Mouse (Mus musculus) forebrain, embryonic 13.5 days (tissue): ENCODE measurements at regions not wholly inside any gene's neighbourhood (a gene's known extent, or its start where the extent isn't known, plus 50 kb on each side); places are given as distances from the start of the nearest gene placed in this dataset.
A peak's percentile ranks its signal among the peaks of the same experiment; 100 is the strongest.

Experiments used
- ATAC-seq: fragments of 200-750 bp; cut with Nextera tagmentation; 2 replicates; pipeline ENCODE4 v1.8.0; 2017
- H3K27ac ChIP-seq: fragments of 300-500 bp; sonication (generic); 2 replicates; pipeline ENCODE4 v1.5.1; 2015; ENCODE audit warnings: inconsistent platforms, mild to moderate bottlenecking, moderate library complexity
- H3K27me3 ChIP-seq: fragments of 300-500 bp; sonication (generic); 2 replicates; pipeline ENCODE4 v1.6.1; 2015; ENCODE audit warnings: mild to moderate bottlenecking, inconsistent platforms
- H3K36me3 ChIP-seq: fragments of 300-500 bp; sonication (generic); 2 replicates; pipeline ENCODE4 v1.6.1; 2015; ENCODE audit warnings: mild to moderate bottlenecking, inconsistent platforms; ENCODE audit not compliant: poor library complexity, severe bottlenecking
- H3K4me1 ChIP-seq: fragments of 300-500 bp; sonication (generic); 2 replicates; pipeline ENCODE4 v1.6.1; 2015; ENCODE audit warnings: inconsistent platforms
- H3K4me2 ChIP-seq: fragments of 300-500 bp; sonication (generic); 2 replicates; pipeline ENCODE4 v1.6.1; 2015; ENCODE audit warnings: inconsistent platforms, mild to moderate bottlenecking, moderate library complexity
- H3K4me3 ChIP-seq: fragments of 300-500 bp; sonication (generic); 2 replicates; pipeline ENCODE4 v1.5.1; 2015; ENCODE audit warnings: mild to moderate bottlenecking, inconsistent platforms
- H3K9ac ChIP-seq: fragments of 300-500 bp; sonication (generic); 2 replicates; pipeline ENCODE4 v1.6.1; 2015; ENCODE audit warnings: mild to moderate bottlenecking, inconsistent platforms
- H3K9me3 ChIP-seq: fragments of 300-500 bp; sonication (generic); replicated peaks from 2 replicates; pipeline ENCODE4 v1.6.1; 2016; ENCODE audit warnings: inconsistent platforms
- WGBS: fragments of 180-500 bp; shearing (Covaris S2); methylation state at CpG from one replicate; pipeline ENCODE4 v1.1.7; 2015; 5-methylcytosine and 5-hydroxymethylcytosine counted together

DNA sequence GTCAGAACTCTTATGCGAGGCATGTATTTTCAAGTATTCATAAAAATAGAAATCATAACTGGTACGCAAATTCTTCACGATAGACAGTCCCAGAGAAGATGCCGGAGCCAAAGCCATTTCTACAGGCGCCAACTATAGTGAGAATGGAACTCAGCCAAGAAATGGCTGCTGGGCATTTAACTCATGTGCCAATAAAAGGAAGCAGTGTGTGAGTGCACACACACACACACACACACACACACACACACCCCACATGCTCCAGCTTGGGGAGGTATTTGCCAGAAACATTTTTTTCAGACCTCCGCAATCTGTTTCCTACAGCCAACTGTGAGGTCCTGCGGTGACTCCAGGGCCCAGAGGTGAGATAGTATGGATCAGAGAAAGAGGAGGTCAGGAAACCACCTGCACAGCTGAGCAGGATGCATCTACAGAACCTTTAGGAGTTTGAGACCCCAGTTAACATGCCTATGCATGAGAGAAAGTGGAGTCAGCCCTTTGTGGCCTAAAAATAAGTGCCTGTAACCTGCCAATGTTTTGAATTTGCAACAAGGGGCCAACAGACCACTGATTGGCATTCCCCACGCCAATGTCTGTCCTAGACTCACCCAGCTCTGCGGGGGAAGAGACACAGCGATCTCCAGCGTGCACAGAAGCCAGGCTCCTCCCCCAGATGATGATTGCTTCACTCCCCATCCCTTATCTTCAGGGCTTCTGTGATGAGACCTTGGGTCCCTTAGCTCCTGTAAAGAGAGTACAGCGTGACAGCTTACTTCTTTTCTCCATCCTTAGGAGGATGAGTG lies 262.1 kb upstream of the Sp8 start:
- Histone ChIP-seq H3K36me3 (no peaks in the 10 kb centered on the region), H3K4me3 (no peak overlapping the region), H3K9ac (no peak overlapping the region), H3K27ac (peak overlapping the region; percentile 31), H3K4me2 (no peak overlapping the region), H3K27me3 (no peaks in the 10 kb centered on the region), H3K9me3 (no peaks in the 10 kb centered on the region), H3K4me1 (peaks cover 11% of the 10 kb centered on the region)
- WGBS = 70% methylated on average over 12 of the region's 12 CpGs
- ATAC-seq = peak; percentile 78

DNA sequence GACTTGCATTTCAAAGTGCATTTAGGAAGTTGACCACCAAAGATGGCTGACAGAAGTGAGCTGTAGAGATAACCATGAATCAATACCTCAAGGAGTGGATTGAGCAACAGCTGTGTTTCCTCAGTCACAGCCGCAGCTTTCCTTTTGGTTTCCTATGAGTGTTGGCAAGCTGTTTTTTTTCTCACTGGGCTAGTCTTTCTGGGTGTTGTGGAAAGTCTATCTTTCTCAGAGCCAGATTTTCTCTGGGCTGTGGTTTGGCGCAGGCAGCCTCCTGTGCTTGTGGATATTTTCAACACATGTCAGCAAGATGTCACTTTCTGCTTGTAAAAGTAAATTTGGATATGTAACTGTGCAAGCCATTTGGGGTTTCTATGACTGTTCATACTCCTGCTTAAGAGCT lies 268.6 kb upstream of the Sp4 start:
- no peak for ATAC-seq
- no peak overlapping the region for H3K9ac ChIP-seq
- WGBS = 88% methylated on average over 2 of the region's 2 CpGs
- no peaks in the 10 kb centered on the region for H3K36me3 ChIP-seq
- no peaks in the 10 kb centered on the region for H3K9me3 ChIP-seq
- H3K4me1 ChIP-seq = peaks cover under 1% of the 10 kb centered on the region
- H3K4me3 ChIP-seq = no peak overlapping the region
- H3K27me3 ChIP-seq = no peaks in the 10 kb centered on the region
- no peak overlapping the region for H3K4me2 ChIP-seq
- H3K27ac ChIP-seq = no peak overlapping the region

DNA sequence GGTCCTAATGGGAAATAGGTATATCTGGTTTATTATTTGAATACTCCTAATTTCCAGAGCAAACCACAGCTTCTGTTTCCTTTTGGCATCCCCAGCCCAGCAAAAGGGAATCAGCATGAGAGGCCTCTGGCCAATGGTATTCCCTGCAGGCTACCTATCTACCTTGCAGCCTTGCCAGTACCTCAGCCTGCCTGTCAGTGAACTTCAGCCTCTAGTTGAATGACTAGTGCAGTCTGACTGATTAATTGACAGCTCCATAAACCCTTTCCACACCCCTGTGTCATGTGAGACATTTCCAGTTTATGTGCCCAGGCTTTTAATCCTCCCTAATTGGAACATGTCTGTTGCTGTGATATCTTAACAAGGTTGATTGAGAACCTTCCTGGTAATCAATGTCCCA lies 265.4 kb upstream of the Sp4 start:
- Histone ChIP-seq H3K9me3 (no peaks in the 10 kb centered on the region), H3K4me3 (no peak overlapping the region), H3K4me1 (peaks cover 14% of the 10 kb centered on the region), H3K36me3 (no peaks in the 10 kb centered on the region), H3K4me2 (no peak overlapping the region), H3K27ac (no peak overlapping the region), H3K27me3 (no peaks in the 10 kb centered on the region), H3K9ac (no peak overlapping the region)
- no peak for ATAC-seq

DNA sequence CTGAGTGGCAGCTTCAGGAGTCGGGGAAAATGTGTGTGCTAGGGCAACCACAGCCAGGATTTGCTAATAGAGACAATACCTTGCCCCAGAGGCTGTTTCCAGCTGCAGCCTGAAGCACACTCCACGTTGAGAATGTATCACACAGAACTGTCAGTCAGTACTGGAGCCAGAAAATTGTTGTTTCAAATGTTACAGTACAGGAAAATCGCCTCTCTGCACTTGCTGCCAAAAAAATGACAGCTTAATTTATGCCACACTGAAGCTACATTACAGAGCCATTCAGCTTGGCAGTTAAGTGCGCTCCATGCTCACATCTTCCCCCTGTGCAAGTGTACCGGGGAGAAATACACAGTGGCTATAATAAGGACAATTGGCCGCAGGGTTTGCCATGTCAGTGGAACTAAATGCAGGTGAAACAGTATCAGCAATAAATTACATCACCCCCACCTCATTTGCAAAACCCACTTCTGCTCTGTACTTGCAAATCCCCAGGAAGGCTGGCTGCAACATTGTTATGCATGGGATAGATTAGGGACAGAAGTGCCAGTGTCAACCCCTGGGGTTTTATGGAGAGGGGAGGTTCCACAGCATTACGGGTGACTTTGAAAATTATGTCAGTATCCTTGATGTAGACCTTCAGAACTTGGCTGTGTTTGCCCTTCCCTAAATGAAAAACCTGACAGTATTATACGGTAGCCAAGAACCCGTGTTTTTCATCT lies 263.3 kb upstream of the Sp4 start:
- 23% methylated on average over 9 of the region's 9 CpGs for WGBS
- peak; percentile 88 for ATAC-seq

DNA sequence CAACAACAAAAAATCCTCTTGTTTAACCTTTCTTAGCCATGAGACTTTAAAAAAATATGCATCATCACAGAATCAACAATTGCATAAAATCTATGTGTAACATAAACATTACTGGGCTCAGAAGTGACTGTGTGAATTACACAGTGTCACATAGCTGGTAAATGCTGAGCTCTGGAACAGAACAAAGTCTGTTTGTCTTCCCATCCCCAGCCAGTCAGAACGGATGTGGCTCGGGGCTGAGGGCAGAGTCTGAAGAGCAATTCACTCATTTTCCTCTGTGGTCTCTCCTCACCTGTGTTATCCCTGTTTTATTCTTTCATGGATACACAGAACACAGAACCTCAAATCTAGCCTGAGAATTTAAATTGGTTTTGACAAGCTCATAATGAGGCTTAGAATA lies 261.0 kb upstream of the Sp4 start:
- peaks cover 14% of the 10 kb centered on the region for H3K4me1 ChIP-seq
- H3K36me3 ChIP-seq = no peaks in the 10 kb centered on the region
- WGBS = 48% methylated on average over 2 of the region's 2 CpGs
- no peaks in the 10 kb centered on the region for H3K9me3 ChIP-seq
- H3K27me3 ChIP-seq = no peaks in the 10 kb centered on the region
- H3K4me3 ChIP-seq = no peak overlapping the region
- H3K9ac ChIP-seq = no peak overlapping the region
- no peak overlapping the region for H3K27ac ChIP-seq
- ATAC-seq = no peak
- H3K4me2 ChIP-seq = no peak overlapping the region

More for the DNA sequence above, 263.3 kb upstream of the Sp4 start:
- Histone ChIP-seq H3K4me3 (no peak overlapping the region), H3K9ac (0 out of 2 replicates have a peak overlapping the region, but pooled peaks have one; percentile 8), H3K36me3 (no peaks in the 10 kb centered on the region), H3K27me3 (no peaks in the 10 kb centered on the region), H3K27ac (peak overlapping the region; percentile 60), H3K4me2 (no peak overlapping the region), H3K9me3 (no peaks in the 10 kb centered on the region), H3K4me1 (peaks cover 14% of the 10 kb centered on the region)

DNA sequence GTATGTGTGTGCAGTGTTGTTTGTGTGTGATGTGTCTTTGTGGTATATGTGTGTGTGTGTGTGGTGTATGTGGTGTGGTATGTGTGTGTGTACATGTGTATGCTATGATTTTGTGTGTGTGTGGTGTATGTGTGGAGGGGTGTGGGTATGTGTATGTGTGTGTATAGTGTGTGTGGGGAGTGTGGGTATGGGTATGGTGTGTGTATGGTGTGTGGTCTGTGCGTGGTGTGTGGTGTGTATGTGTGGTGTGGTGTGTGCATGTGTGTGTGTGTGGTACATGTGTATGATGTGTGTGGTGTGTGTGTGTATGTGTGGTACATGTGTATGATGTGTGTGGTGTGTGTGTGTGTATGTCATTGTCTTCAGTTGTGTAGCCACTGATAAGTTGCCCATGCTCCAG lies 247.8 kb upstream of the Sp4 start:
- no peaks in the 10 kb centered on the region for H3K27me3 ChIP-seq
- H3K9ac ChIP-seq = no peak overlapping the region
- no peak overlapping the region for H3K27ac ChIP-seq
- H3K4me3 ChIP-seq = no peak overlapping the region
- no peak overlapping the region for H3K4me2 ChIP-seq
- no peak for ATAC-seq
- no peaks in the 10 kb centered on the region for H3K36me3 ChIP-seq
- H3K9me3 ChIP-seq = no peaks in the 10 kb centered on the region
- H3K4me1 ChIP-seq = no peaks in the 10 kb centered on the region
- 100% methylated on average over 1 of the region's 1 CpGs for WGBS

DNA sequence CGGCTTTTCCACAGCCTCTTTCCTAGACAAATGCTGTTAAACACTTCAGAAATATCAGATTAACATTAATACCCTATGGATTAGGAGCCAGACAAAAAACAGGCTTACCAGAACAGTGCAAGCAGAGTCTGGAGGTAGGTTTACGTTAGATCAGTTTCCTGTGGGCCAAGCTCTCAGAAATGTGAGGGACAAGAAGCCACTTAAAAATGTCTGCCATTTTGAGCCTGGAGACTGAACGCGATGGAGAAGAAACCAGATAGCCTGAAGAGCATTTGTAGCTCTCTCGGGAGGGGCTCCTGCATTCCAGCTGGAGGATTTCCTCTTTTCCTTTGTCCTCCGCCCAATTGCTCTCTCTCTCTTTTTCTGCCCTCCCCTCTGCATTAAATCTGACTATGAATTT lies 239.1 kb upstream of the Sp4 start:
- no peaks in the 10 kb centered on the region for H3K27me3 ChIP-seq
- no peak overlapping the region for H3K9ac ChIP-seq
- no peaks in the 10 kb centered on the region for H3K9me3 ChIP-seq
- WGBS = 39% methylated on average over 6 of the region's 6 CpGs
- H3K36me3 ChIP-seq = no peaks in the 10 kb centered on the region
- H3K4me3 ChIP-seq = no peak overlapping the region
- no peaks in the 10 kb centered on the region for H3K4me1 ChIP-seq
- no peak overlapping the region for H3K27ac ChIP-seq
- ATAC-seq = no peak
- no peak overlapping the region for H3K4me2 ChIP-seq

DNA sequence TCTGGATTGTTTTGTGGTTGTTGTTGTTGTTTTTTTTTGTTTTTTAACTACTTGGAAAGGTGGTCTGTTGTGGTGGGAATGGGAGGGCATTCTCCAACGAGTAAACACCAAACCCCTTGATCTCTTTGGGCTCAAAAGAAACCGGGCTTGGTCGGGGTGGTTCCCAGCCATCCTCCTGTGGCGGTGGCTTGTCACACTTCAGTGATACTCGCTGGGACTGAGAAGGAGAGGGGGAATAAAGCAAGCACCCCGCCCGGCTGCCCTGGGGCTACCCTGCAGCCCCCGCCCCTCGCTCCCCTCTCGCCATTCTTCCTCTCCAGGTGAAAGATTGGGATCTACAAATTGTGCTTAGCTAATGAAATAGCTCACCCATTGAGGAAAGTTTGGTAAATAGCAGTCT lies 229.3 kb upstream of the Sp4 start:
- under 1% methylated on average over 10 of the region's 10 CpGs for WGBS
- Histone ChIP-seq H3K36me3 (no peaks in the 10 kb centered on the region), H3K4me2 (peak overlapping the region; percentile 64), H3K4me3 (peak overlapping the region; percentile 32), H3K9me3 (no peaks in the 10 kb centered on the region), H3K4me1 (peaks cover 15% of the 10 kb centered on the region), H3K9ac (0 out of 2 replicates have a peak overlapping the region, but pooled peaks have one; percentile 45), H3K27ac (no peak overlapping the region), H3K27me3 (peaks cover 38% of the 10 kb centered on the region)
- ATAC-seq = no peak

DNA sequence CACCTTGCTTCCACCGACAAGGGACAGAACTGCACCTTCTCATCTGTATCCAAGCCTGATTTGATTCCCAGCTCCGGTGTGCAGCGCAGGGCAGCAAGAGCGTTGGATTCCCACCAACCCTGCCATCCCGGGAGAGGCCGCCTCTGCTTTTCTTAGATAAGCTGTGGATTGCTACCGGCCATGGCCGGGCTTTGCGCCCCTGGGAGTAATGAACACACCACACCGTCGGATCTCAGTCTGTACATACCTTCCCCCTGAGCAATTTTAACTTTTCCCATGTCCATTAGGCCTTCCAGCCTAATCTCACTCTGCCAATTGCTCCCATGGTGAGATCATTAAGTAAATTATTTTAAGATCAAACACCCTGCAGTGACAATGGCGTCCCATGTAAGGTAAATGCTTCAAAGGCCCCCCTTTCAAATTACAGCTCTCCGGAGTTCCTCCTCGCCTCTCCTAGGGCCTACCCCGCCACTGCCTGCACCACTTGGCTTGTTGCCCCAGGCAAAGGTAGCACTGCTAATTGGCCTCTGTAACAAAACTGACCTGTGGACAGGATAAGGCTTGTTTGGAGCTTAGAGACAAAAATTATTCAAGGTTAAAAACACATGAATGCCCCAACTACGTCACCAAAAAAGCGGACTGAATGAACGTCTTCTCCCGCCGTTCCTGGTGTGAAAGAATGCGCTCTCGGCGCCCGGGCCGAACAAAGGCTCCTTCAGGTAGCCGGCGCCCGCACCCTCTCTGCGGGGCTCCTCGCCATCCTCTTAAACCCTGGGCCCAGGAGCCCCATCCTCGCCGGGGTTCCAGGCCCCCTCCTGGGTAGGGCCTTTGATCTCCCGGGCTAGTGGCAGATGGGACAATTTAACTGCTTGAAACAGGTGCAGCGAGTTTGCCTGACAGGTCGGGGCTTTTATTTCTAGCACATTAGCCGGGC lies 228.5 kb upstream of the Sp4 start:
- H3K4me2 ChIP-seq = peak overlapping the region; percentile 64
- no peaks in the 10 kb centered on the region for H3K9me3 ChIP-seq
- WGBS = 3% methylated on average over 36 of the region's 36 CpGs
- H3K27ac ChIP-seq = 0 out of 2 replicates have a peak overlapping the region, but pooled peaks have one; percentile 6
- H3K4me1 ChIP-seq = peaks cover 15% of the 10 kb centered on the region
- no peaks in the 10 kb centered on the region for H3K36me3 ChIP-seq
- H3K9ac ChIP-seq = peak overlapping the region; percentile 45; the same call in 1 of the 2 replicates
- peaks cover 39% of the 10 kb centered on the region for H3K27me3 ChIP-seq
- peak; percentile 67; the same call in 1 of the 2 replicates for ATAC-seq
- peak overlapping the region; percentile 32 for H3K4me3 ChIP-seq

DNA sequence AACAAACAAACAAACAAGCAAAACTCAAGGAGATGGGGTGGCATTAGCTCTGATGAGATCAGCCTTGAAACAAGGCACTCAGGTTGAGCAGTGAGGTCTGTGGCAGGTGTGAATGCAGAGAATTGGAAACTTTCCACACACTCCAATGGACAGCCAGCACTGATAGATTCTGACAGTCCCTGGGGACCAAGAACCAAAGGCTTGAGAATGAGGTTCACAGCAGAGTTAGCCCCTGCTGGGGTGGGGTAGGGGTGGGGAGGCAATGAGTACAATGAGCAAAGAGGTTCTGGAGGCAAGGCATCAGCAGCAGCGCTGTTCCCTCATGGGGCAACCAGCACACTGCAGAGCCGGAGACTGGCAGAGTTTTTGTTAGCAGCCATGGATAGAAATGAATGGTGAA lies 220.5 kb upstream of the Sp4 start:
- no peaks in the 10 kb centered on the region for H3K36me3 ChIP-seq
- H3K27me3 ChIP-seq = peaks cover 3% of the 10 kb centered on the region; the same call in 1 of the 2 replicates
- peaks cover 26% of the 10 kb centered on the region for H3K4me1 ChIP-seq
- H3K4me3 ChIP-seq = no peak overlapping the region
- no peak overlapping the region for H3K4me2 ChIP-seq
- peak; percentile 41; the same call in 1 of the 2 replicates for ATAC-seq
- no peak overlapping the region for H3K9ac ChIP-seq
- no peak overlapping the region for H3K27ac ChIP-seq
- 18% methylated on average over 2 of the region's 2 CpGs for WGBS
- no peaks in the 10 kb centered on the region for H3K9me3 ChIP-seq

DNA sequence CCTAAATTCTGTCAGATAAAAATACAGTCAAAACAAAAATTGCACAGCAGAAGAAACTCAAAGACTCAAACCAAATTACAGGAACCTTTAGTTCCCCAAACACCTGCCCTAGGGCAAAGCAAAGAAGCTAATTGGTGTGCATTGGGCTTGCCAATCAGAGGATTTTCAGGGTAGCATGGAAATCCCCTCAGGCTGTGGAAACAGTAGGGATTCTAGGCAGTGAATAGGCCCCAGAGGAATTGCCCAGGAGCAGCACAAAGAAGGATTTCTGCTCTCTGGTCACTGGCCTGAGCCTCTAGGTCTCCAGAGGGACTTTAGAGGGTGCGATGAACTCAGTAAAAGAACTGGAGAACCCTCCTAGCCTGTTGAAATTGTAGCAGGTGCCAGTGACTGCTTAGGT lies 220.1 kb upstream of the Sp4 start:
- Histone ChIP-seq H3K4me3 (no peak overlapping the region), H3K4me2 (no peak overlapping the region), H3K4me1 (peaks cover 26% of the 10 kb centered on the region), H3K27me3 (peaks cover 3% of the 10 kb centered on the region; the same call in 1 of the 2 replicates), H3K27ac (no peak overlapping the region), H3K9ac (no peak overlapping the region), H3K9me3 (no peaks in the 10 kb centered on the region), H3K36me3 (no peaks in the 10 kb centered on the region)
- 0 out of 2 replicates have a peak, but pooled peaks have one; percentile 33 for ATAC-seq
- 15% methylated on average over 1 of the region's 1 CpGs for WGBS
